Mouse (Mus musculus): ENCODE results near the gene Klc2.

DNA sequence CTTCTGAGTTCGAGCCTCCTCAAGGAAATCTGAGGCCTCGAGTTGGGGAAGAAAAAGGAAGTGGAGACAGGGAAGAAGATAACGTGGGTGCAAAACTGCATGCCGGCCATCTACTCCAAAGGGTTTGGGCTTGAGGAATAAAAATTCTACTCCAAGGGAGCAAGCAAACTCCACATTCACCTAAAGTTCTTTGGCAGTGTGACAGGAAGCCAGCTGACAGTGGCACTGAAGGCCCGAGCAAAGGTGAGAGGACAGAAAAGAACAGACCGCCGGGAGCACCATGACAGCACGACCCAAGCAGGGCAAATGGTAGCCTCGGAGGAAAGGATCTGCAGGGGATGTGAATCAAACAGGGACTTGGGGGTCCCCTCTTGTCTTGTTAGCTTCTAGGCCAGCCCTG, 12.3 kb downstream of the Klc2 start:
- no peak for TF ChIP-seq FLI1 (IDR thresholded peaks at IDR 0.05; ENCODE audit: low read length)
- no peak for TF ChIP-seq GATA1 (IDR thresholded peaks at IDR 0.05; ENCODE audit: borderline replicate concordance, low read length)

Measured in megakaryocyte, embryonic 14.5 days (primary cell).